Mouse (Mus musculus) limb, embryonic 15.5 days (tissue): Measurements from ENCODE around the gene Mreg. TPM values are rescaled to one million over a fixed set of nuclear protein-coding genes. Genes with fewer than 3 reads are reported as not detected.

Experiments
- ATAC-seq: fragments of 200-750 bp; cut with Nextera tagmentation; 2 replicates; pipeline ENCODE4 v1.8.0; 2017; ENCODE audit warnings: low read depth, moderate TSS enrichment; ENCODE audit not compliant: insufficient number of reproducible peaks, low FRiP score, low TSS enrichment
- H3K27ac ChIP-seq: fragments of 300-500 bp; sonication (generic); 2 replicates; pipeline ENCODE4 v1.5.1; 2015; ENCODE audit warnings: moderate library complexity, mild to moderate bottlenecking, inconsistent platforms
- H3K27me3 ChIP-seq: fragments of 300-500 bp; sonication (generic); 2 replicates; pipeline ENCODE4 v1.6.1; 2015; ENCODE audit warnings: inconsistent platforms
- H3K36me3 ChIP-seq: fragments of 300-500 bp; sonication (generic); 2 replicates; pipeline ENCODE4 v1.6.1; 2015; ENCODE audit warnings: inconsistent platforms
- H3K4me1 ChIP-seq: fragments of 300-500 bp; sonication (generic); 2 replicates; pipeline ENCODE4 v1.6.1; 2015; ENCODE audit warnings: inconsistent platforms
- H3K4me2 ChIP-seq: fragments of 300-500 bp; sonication (generic); 2 replicates; pipeline ENCODE4 v1.6.1; 2015; ENCODE audit warnings: mild to moderate bottlenecking, inconsistent platforms
- H3K4me3 ChIP-seq: fragments of 300-500 bp; sonication (generic); 2 replicates; pipeline ENCODE4 v1.5.1; 2015; ENCODE audit warnings: mild to moderate bottlenecking, inconsistent platforms
- H3K9ac ChIP-seq: fragments of 300-500 bp; sonication (generic); 2 replicates; pipeline ENCODE4 v1.6.1; 2015; ENCODE audit warnings: inconsistent platforms
- H3K9me3 ChIP-seq: fragments of 300-500 bp; sonication (generic); 2 replicates; pipeline ENCODE4 v1.6.1; 2016; ENCODE audit warnings: inconsistent platforms
- WGBS: fragments of 180-500 bp; shearing (Covaris S2); methylation state at CpG from one replicate; pipeline ENCODE4 v1.1.7; 2015; 5-methylcytosine and 5-hydroxymethylcytosine counted together
- polyA plus RNA-seq: library from polyadenylated mRNA; unstranded; fragments of >200 nt; fragmentation: Nextera tagmentation; extraction: Ambion mirVana; gene quantifications from 2 replicates; pipeline ENCODE4 v1.2.1, GENCODE M21; 2015

Mreg gene
- polyA plus RNA-seq, 1 experiment from 2014 or later: 5.4 TPM

GRCm38 (mm10) chr1:72205113-72205512, 7.0 kb downstream of the Mreg start:
- no peaks in the 10 kb centered on the region for H3K9me3 ChIP-seq
- H3K4me3 ChIP-seq: no peak overlapping the region
- WGBS: 62% methylated on average over 3 of the region's 3 CpGs
- H3K36me3 ChIP-seq: no peaks in the 10 kb centered on the region
- no peak overlapping the region for H3K9ac ChIP-seq
- ATAC-seq: no peak
- no peak overlapping the region for H3K27ac ChIP-seq
- no peaks in the 10 kb centered on the region for H3K4me1 ChIP-seq
- no peaks in the 10 kb centered on the region for H3K27me3 ChIP-seq
- no peak overlapping the region for H3K4me2 ChIP-seq

- ATAC-seq: no peak
- Histone ChIP-seq H3K27ac (no peak overlapping the region), H3K4me1 (peaks cover 5% of the 10 kb centered on the region; the same call in 1 of the 2 replicates), H3K9me3 (no peaks in the 10 kb centered on the region), H3K4me2 (no peak overlapping the region), H3K4me3 (no peak overlapping the region), H3K9ac (no peak overlapping the region), H3K27me3 (no peaks in the 10 kb centered on the region), H3K36me3 (no peaks in the 10 kb centered on the region)
- 75% methylated on average over 9 of the region's 9 CpGs for WGBS
Measured at GRCm38 (mm10) chr1:72203204-72203603, 8.9 kb downstream of the Mreg start.

- WGBS: 71% methylated on average over 7 of the region's 7 CpGs
- Histone ChIP-seq H3K36me3 (no peaks in the 10 kb centered on the region), H3K4me3 (no peak overlapping the region), H3K9ac (no peak overlapping the region), H3K4me2 (no peak overlapping the region), H3K4me1 (peaks cover 9% of the 10 kb centered on the region; the same call in 1 of the 2 replicates), H3K9me3 (no peaks in the 10 kb centered on the region), H3K27ac (no peak overlapping the region), H3K27me3 (no peaks in the 10 kb centered on the region)
- ATAC-seq: 0 out of 2 replicates have a peak, but pooled peaks have one; percentile 42
Measured at GRCm38 (mm10) chr1:72202705-72203104, 9.4 kb downstream of the Mreg start.

GRCm38 (mm10) chr1:72202068-72202467, 10.0 kb downstream of the Mreg start:
- Histone ChIP-seq H3K27me3 (no peaks in the 10 kb centered on the region), H3K36me3 (no peaks in the 10 kb centered on the region), H3K4me3 (no peak overlapping the region), H3K9me3 (no peaks in the 10 kb centered on the region), H3K9ac (no peak overlapping the region), H3K4me1 (peaks cover 9% of the 10 kb centered on the region; the same call in 1 of the 2 replicates), H3K4me2 (no peak overlapping the region), H3K27ac (no peak overlapping the region)
- ATAC-seq: no peak
- WGBS: 73% methylated on average over 2 of the region's 2 CpGs

- Histone ChIP-seq H3K9ac (no peak overlapping the region), H3K36me3 (no peaks in the 10 kb centered on the region), H3K9me3 (no peaks in the 10 kb centered on the region), H3K27me3 (no peaks in the 10 kb centered on the region), H3K4me3 (no peak overlapping the region), H3K27ac (no peak overlapping the region), H3K4me2 (no peak overlapping the region), H3K4me1 (peaks cover 9% of the 10 kb centered on the region; the same call in 1 of the 2 replicates)
- no peak for ATAC-seq
- 81% methylated on average over 3 of the region's 3 CpGs for WGBS
Measured at GRCm38 (mm10) chr1:72201126-72201525, 11.0 kb downstream of the Mreg start.

- WGBS: 29% methylated on average over 10 of the region's 10 CpGs
- Histone ChIP-seq H3K9me3 (no peaks in the 10 kb centered on the region), H3K36me3 (no peaks in the 10 kb centered on the region), H3K4me2 (no peak overlapping the region), H3K27ac (no peak overlapping the region), H3K9ac (no peak overlapping the region), H3K4me1 (peaks cover 9% of the 10 kb centered on the region; the same call in 1 of the 2 replicates), H3K4me3 (no peak overlapping the region), H3K27me3 (no peaks in the 10 kb centered on the region)
- no peak for ATAC-seq
Measured at GRCm38 (mm10) chr1:72198142-72198806, 13.8 kb downstream of the Mreg start.

GRCm38 (mm10) chr1:72196626-72197359, 15.3 kb downstream of the Mreg start:
- no peaks in the 10 kb centered on the region for H3K9me3 ChIP-seq
- 58% methylated on average over 10 of the region's 10 CpGs for WGBS
- H3K4me1 ChIP-seq: peaks cover 9% of the 10 kb centered on the region; the same call in 1 of the 2 replicates
- H3K4me3 ChIP-seq: no peak overlapping the region
- no peak overlapping the region for H3K9ac ChIP-seq
- ATAC-seq: peak; percentile 19; the same call in 1 of the 2 replicates
- no peaks in the 10 kb centered on the region for H3K27me3 ChIP-seq
- no peak overlapping the region for H3K4me2 ChIP-seq
- no peak overlapping the region for H3K27ac ChIP-seq
- no peaks in the 10 kb centered on the region for H3K36me3 ChIP-seq

GRCm38 (mm10) chr1:72196123-72196522, 16.0 kb downstream of the Mreg start:
- Histone ChIP-seq H3K4me2 (no peak overlapping the region), H3K36me3 (no peaks in the 10 kb centered on the region), H3K9me3 (no peaks in the 10 kb centered on the region), H3K9ac (no peak overlapping the region), H3K4me1 (peaks cover 9% of the 10 kb centered on the region; the same call in 1 of the 2 replicates), H3K27me3 (no peaks in the 10 kb centered on the region), H3K27ac (no peak overlapping the region), H3K4me3 (no peak overlapping the region)
- no peak for ATAC-seq
- WGBS: 83% methylated on average over 5 of the region's 5 CpGs

- 89% methylated on average over 8 of the region's 8 CpGs for WGBS
Measured at GRCm38 (mm10) chr1:72191449-72191848, 20.7 kb downstream of the Mreg start.

GRCm38 (mm10) chr1:72188142-72188738, 23.9 kb downstream of the Mreg start:
- no peak overlapping the region for H3K27ac ChIP-seq
- H3K36me3 ChIP-seq: no peaks in the 10 kb centered on the region
- WGBS: 42% methylated on average over 16 of the region's 16 CpGs
- H3K4me3 ChIP-seq: peak overlapping the region; percentile 4; the same call in 1 of the 2 replicates
- no peaks in the 10 kb centered on the region for H3K9me3 ChIP-seq
- H3K9ac ChIP-seq: no peak overlapping the region
- peaks cover 9% of the 10 kb centered on the region for H3K4me1 ChIP-seq
- H3K27me3 ChIP-seq: no peaks in the 10 kb centered on the region
- H3K4me2 ChIP-seq: peak overlapping the region; percentile 24
- no peak for ATAC-seq

More at GRCm38 (mm10) chr1:72191449-72191848, 20.7 kb downstream of the Mreg start:
- Histone ChIP-seq H3K9me3 (no peaks in the 10 kb centered on the region), H3K36me3 (no peaks in the 10 kb centered on the region), H3K4me2 (no peak overlapping the region), H3K27ac (no peak overlapping the region), H3K9ac (no peak overlapping the region), H3K4me3 (no peak overlapping the region), H3K4me1 (peaks cover 8% of the 10 kb centered on the region; the same call in 1 of the 2 replicates), H3K27me3 (no peaks in the 10 kb centered on the region)
- no peak for ATAC-seq

GRCm38 (mm10) chr1:72187486-72187885, 24.6 kb downstream of the Mreg start:
- H3K36me3 ChIP-seq: no peaks in the 10 kb centered on the region
- no peak overlapping the region for H3K9ac ChIP-seq
- H3K9me3 ChIP-seq: no peaks in the 10 kb centered on the region
- H3K4me2 ChIP-seq: peak overlapping the region; percentile 24
- no peaks in the 10 kb centered on the region for H3K27me3 ChIP-seq
- no peak overlapping the region for H3K27ac ChIP-seq
- ATAC-seq: peak; percentile 53; the same call in 1 of the 2 replicates
- peak overlapping the region; percentile 12; the same call in 1 of the 2 replicates for H3K4me3 ChIP-seq
- H3K4me1 ChIP-seq: peaks cover 16% of the 10 kb centered on the region
- WGBS: 37% methylated on average over 10 of the region's 10 CpGs

GRCm38 (mm10) chr1:72186151-72186550, 26.0 kb downstream of the Mreg start:
- no peak overlapping the region for H3K9ac ChIP-seq
- H3K4me2 ChIP-seq: no peak overlapping the region
- ATAC-seq: no peak; the same call in 1 of the 2 replicates
- H3K4me1 ChIP-seq: peaks cover 17% of the 10 kb centered on the region
- H3K27ac ChIP-seq: no peak overlapping the region; the same call in 1 of the 2 replicates
- no peaks in the 10 kb centered on the region for H3K36me3 ChIP-seq
- no peaks in the 10 kb centered on the region for H3K9me3 ChIP-seq
- no peak overlapping the region for H3K4me3 ChIP-seq
- 62% methylated on average over 5 of the region's 5 CpGs for WGBS
- H3K27me3 ChIP-seq: no peaks in the 10 kb centered on the region
